Mouse (Mus musculus) small intestine, adult 2 months (tissue): ENCODE data around the gene Lrrn4cl.

ENCODE experiments used
- CTCF ChIP-seq: fragments of 200-500 bp; IDR thresholded peaks from 2 replicates; pipeline ENCODE4 v1.5.1; 2012; ENCODE audit warnings: low read depth, mild to moderate bottlenecking, control low read depth, inconsistent platforms, low read length, moderate library complexity, mixed read lengths; ENCODE audit not compliant: insufficient replicate concordance, insufficient read length; ENCODE audit errors: extremely low read depth
- POLR2A ChIP-seq: fragments of 200-500 bp; IDR thresholded peaks from 2 replicates; pipeline ENCODE4 v1.6.1; 2012; ENCODE audit warnings: low read depth, mild to moderate bottlenecking, control low read depth, inconsistent platforms, low read length, moderate library complexity

- no peak for TF ChIP-seq CTCF
- TF ChIP-seq POLR2A: no peak
Observed at GRCm38 (mm10) chr19:8820424-8820956, 30.1 kb upstream of the Lrrn4cl start.
